Comparison of ENCODE assay signal across 29 mouse cellular contexts in the genomic region with DNA sequence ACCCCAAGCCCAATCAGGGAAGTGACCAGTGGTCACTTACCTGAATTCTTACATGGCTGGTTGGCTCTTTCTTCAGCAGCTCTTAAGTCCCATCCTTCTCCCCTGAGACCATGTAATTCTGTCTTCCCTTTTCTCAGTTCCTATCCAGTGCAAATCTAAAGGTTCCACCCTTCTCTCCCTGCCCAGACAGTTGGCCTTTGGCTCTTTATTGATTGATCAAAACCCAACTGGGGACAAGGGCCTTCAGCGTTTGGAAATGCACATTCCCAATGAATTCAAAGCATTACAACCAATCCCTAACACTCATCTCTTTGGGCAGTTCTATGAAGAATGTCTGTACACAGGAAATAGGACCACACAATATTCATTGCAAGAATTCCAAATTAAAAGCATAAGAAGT.
"Had no signal": no experiment of that assay in that cellular context is flagged by ENCODE, and none has a peak within 500 bp of the region (broad histone marks: within the 10 kb centered on the region; RNA-seq: fewer than 3 reads in every experiment).

No protein-coding gene starts in this region.

- H3K27ac ChIP-seq: embryonic facial prominence, embryonic 10.5 days; embryonic facial prominence, embryonic 12.5 days; embryonic facial prominence, embryonic 13.5 days; embryonic facial prominence, embryonic 15.5 days; forebrain, embryonic 10.5 days; forebrain, embryonic 12.5 days; forebrain, embryonic 13.5 days; forebrain, embryonic 15.5 days; gastrocnemius, adult 2 months; heart, adult 2 months had no signal

- H3K4me3 ChIP-seq: embryonic facial prominence, embryonic 10.5 days; embryonic facial prominence, embryonic 12.5 days; embryonic facial prominence, embryonic 13.5 days; embryonic facial prominence, embryonic 15.5 days; erythroblast, embryonic 14.5 days; forebrain, embryonic 10.5 days; forebrain, embryonic 12.5 days; forebrain, embryonic 13.5 days; forebrain, embryonic 15.5 days; gastrocnemius, adult 2 months; heart, adult 2 months had no signal

- DNase-seq: cerebellum, adult 2 months; cerebellum, adult 8-10 months; cerebellum, adult 9-10 months; cerebellum, adult 9-11 months; cerebellum, postnatal 10 days; cerebellum, postnatal 14 days; cerebellum, postnatal 25 days; cerebellum, postnatal 36 days; embryo, embryonic 11 days; forebrain, postnatal 0 days; gastrocnemius, adult 2 months; gastrocnemius, postnatal 10 days; gastrocnemius, postnatal 14 days; gastrocnemius, postnatal 25 days; gastrocnemius, postnatal 36 days; heart, adult 11 months; heart, adult 18-20 months; heart, adult 2 months had no signal

- H3K9ac ChIP-seq: embryonic facial prominence, embryonic 12.5 days; embryonic facial prominence, embryonic 13.5 days; embryonic facial prominence, embryonic 15.5 days; forebrain, embryonic 12.5 days; forebrain, embryonic 13.5 days; forebrain, embryonic 15.5 days; forebrain, postnatal 0 days had no signal

- ATAC-seq: forebrain, embryonic 13.5 days; forebrain, embryonic 14.5 days; forebrain, embryonic 15.5 days; forebrain, embryonic 16.5 days; forebrain, postnatal 0 days had no signal

- H3K36me3 ChIP-seq: embryonic facial prominence, embryonic 10.5 days; embryonic facial prominence, embryonic 12.5 days; embryonic facial prominence, embryonic 13.5 days; embryonic facial prominence, embryonic 15.5 days; forebrain, embryonic 10.5 days; forebrain, embryonic 12.5 days; forebrain, embryonic 15.5 days had no signal

- H3K9me3 ChIP-seq: embryonic facial prominence, embryonic 10.5 days; embryonic facial prominence, embryonic 12.5 days; embryonic facial prominence, embryonic 13.5 days; embryonic facial prominence, embryonic 15.5 days; forebrain, embryonic 10.5 days; forebrain, embryonic 12.5 days; forebrain, embryonic 13.5 days; forebrain, embryonic 15.5 days had no signal

- H3K27me3 ChIP-seq: embryonic facial prominence, embryonic 12.5 days; embryonic facial prominence, embryonic 13.5 days; embryonic facial prominence, embryonic 15.5 days; forebrain, embryonic 12.5 days; forebrain, embryonic 13.5 days; forebrain, embryonic 15.5 days had no signal

- H3K4me2 ChIP-seq: embryonic facial prominence, embryonic 12.5 days; embryonic facial prominence, embryonic 13.5 days; embryonic facial prominence, embryonic 15.5 days; forebrain, embryonic 12.5 days; forebrain, embryonic 13.5 days; forebrain, embryonic 15.5 days had no signal

- H3K4me1 ChIP-seq: embryonic facial prominence, embryonic 10.5 days; embryonic facial prominence, embryonic 12.5 days; embryonic facial prominence, embryonic 13.5 days; embryonic facial prominence, embryonic 15.5 days; forebrain, embryonic 10.5 days; forebrain, embryonic 12.5 days; forebrain, embryonic 13.5 days; forebrain, embryonic 15.5 days had no signal
